Mouse (Mus musculus): ENCODE data around the gene Opcml. TPM values are rescaled to one million over a fixed set of nuclear protein-coding genes. Genes with fewer than 3 reads are reported as not detected.

Opcml gene
- polyA plus RNA-seq, 1 experiment from 2014 or later = 1.8 TPM

DNA sequence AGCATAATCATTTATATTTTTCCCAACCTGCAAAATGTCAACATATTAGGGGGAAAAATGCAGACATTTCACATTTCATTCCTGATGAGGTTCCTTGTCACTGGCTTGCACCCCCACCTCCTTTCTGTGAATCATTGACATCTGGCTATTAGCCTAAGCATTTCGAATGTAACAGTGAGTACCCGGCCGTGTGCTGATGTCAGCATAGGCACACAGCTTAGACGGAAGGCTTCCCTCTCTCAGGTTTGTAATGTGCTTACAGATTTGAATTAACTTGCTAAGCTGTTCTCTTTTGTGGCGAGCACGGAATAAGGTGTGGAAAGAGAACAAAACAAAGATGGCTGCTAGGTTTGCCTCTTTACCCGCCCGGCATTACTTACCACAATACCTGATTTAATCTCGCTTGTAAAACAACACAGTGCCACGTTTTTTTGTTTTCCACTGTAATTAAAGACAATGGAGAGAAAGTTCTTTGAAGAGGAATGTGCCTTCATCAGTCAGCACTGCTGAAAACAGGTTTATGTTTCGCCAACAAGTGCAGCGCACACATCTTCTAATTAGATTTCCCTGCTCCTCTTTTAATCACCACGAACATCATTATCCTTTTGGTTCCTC is 1121.1 kb downstream of the Opcml start:
- Histone ChIP-seq H3K36me3 (no peaks in the 10 kb centered on the region), H3K4me2 (no peak overlapping the region), H3K9me3 (no peaks in the 10 kb centered on the region), H3K4me1 (no peaks in the 10 kb centered on the region), H3K4me3 (no peak overlapping the region), H3K27ac (replicated peaks) (no peak overlapping the region), H3K9ac (no peak overlapping the region), H3K27me3 (replicated peaks) (no peaks in the 10 kb centered on the region)
- 62% methylated on average over 13 of the region's 13 CpGs for WGBS
- no peak for ATAC-seq (ENCODE audit: extremely low read depth, insufficient number of reproducible peaks, low FRiP score, low TSS enrichment)

- ATAC-seq (ENCODE audit: extremely low read depth, insufficient number of reproducible peaks, low FRiP score, low TSS enrichment) = no peak
- H3K4me2 ChIP-seq = no peak overlapping the region
- H3K36me3 ChIP-seq = no peaks in the 10 kb centered on the region
- H3K4me3 ChIP-seq = no peak overlapping the region
- H3K9ac ChIP-seq = no peak overlapping the region
- H3K4me1 ChIP-seq = no peaks in the 10 kb centered on the region
- WGBS = 68% methylated on average over 2 of the region's 2 CpGs
- no peaks in the 10 kb centered on the region for H3K9me3 ChIP-seq
- H3K27me3 ChIP-seq (replicated peaks) = no peaks in the 10 kb centered on the region
- H3K27ac ChIP-seq (replicated peaks) = no peak overlapping the region
These were observed 1141.5 kb downstream of the Opcml start for GRCm38 (mm10) chr9:28932069-28932468.

GRCm38 (mm10) chr9:28937163-28937562 is 1146.6 kb downstream of the Opcml start:
- no peak for ATAC-seq (ENCODE audit: extremely low read depth, insufficient number of reproducible peaks, low FRiP score, low TSS enrichment)
- H3K4me3 ChIP-seq = no peak overlapping the region
- no peak overlapping the region for H3K4me2 ChIP-seq
- WGBS = 71% methylated on average over 6 of the region's 6 CpGs
- H3K27ac ChIP-seq (replicated peaks) = no peak overlapping the region
- no peaks in the 10 kb centered on the region for H3K36me3 ChIP-seq
- no peaks in the 10 kb centered on the region for H3K4me1 ChIP-seq
- H3K27me3 ChIP-seq (replicated peaks) = no peaks in the 10 kb centered on the region
- H3K9ac ChIP-seq = no peak overlapping the region
- H3K9me3 ChIP-seq = no peaks in the 10 kb centered on the region

GRCm38 (mm10) chr9:28937980-28938379 is 1147.4 kb downstream of the Opcml start:
- no peaks in the 10 kb centered on the region for H3K36me3 ChIP-seq
- no peaks in the 10 kb centered on the region for H3K27me3 ChIP-seq (replicated peaks)
- no peaks in the 10 kb centered on the region for H3K4me1 ChIP-seq
- no peak overlapping the region for H3K9ac ChIP-seq
- no peak overlapping the region for H3K27ac ChIP-seq (replicated peaks)
- no peak overlapping the region for H3K4me3 ChIP-seq
- no peaks in the 10 kb centered on the region for H3K9me3 ChIP-seq
- WGBS = 64% methylated on average over 2 of the region's 2 CpGs
- H3K4me2 ChIP-seq = no peak overlapping the region
- no peak for ATAC-seq (ENCODE audit: extremely low read depth, insufficient number of reproducible peaks, low FRiP score, low TSS enrichment)

DNA sequence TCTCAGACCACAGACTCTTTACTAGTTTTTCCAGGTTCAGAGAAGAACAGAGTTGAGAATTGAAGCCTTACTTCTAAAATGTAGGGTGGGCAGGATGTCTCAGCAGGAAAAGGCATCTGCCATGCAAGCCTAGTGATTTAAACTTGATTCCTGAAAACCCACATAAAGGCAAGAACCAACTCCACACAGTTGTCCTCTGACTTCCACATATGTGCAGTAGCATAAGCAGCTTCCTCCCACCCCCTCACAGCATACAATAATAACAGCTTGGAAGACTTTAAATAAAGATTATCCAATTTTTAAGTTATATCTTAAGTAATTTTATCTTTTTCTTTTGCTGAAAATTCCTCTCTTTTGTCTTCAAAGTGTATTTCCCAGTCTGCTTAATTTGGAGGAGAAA is 1150.3 kb downstream of the Opcml start:
- H3K9ac ChIP-seq = no peak overlapping the region
- H3K36me3 ChIP-seq = no peaks in the 10 kb centered on the region
- no peak overlapping the region for H3K27ac ChIP-seq (replicated peaks)
- H3K27me3 ChIP-seq (replicated peaks) = no peaks in the 10 kb centered on the region
- H3K4me3 ChIP-seq = no peak overlapping the region
- no peaks in the 10 kb centered on the region for H3K9me3 ChIP-seq
- H3K4me1 ChIP-seq = no peaks in the 10 kb centered on the region
- ATAC-seq (ENCODE audit: extremely low read depth, insufficient number of reproducible peaks, low FRiP score, low TSS enrichment) = no peak
- no peak overlapping the region for H3K4me2 ChIP-seq

DNA sequence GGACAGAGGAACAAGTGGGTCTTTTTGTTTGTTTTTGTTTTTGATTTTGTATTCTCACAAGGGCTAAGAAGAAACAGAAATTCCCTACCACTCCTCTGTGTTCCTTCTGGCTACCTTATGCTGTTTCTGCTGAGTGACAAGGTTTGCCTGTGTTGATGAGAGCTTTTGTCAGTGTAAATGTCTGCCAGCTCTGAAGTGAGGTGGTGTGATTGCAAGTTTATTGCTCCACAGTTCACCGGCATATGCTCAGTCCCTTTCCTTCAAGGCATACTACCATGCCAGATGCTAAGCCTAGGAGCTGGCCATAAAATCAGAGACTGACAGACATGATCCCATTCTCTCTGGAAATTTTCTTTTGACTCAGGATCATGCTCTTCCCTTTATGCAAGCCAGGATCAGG is 1178.9 kb downstream of the Opcml start:
- Histone ChIP-seq H3K4me3 (no peak overlapping the region), H3K9ac (no peak overlapping the region), H3K4me2 (no peak overlapping the region), H3K36me3 (no peaks in the 10 kb centered on the region), H3K27ac (replicated peaks) (no peak overlapping the region), H3K27me3 (replicated peaks) (no peaks in the 10 kb centered on the region), H3K4me1 (no peaks in the 10 kb centered on the region), H3K9me3 (no peaks in the 10 kb centered on the region)
- 67% methylated on average over 1 of the region's 1 CpGs for WGBS
- ATAC-seq (ENCODE audit: extremely low read depth, insufficient number of reproducible peaks, low FRiP score, low TSS enrichment) = no peak

Small RNA genes lying within 50 kb of the gene (microRNA-seq; reads per million reads assigned to microRNA genes)
- not detected for gene Gm44316

Data from heart, embryonic 13.5 days (tissue).